8 mouse cellular contexts compared by ENCODE assay signal in genomic region chr12:84616977-84617630, GRCm38 (mm10). TPM values are rescaled to one million over a fixed set of nuclear protein-coding genes. Genes with fewer than 3 reads are reported as not detected.
DNase-seq lines count a peak whose midpoint lies in the region; ATAC-seq and TF ChIP-seq lines count a peak whose summit lies in the region.

Abcd4 (minus strand) TSS chr12:84617413.

- peak within 1 kb of the TSS; percentile 61 for H3K9ac ChIP-seq in hindbrain, postnatal 0 days (replicated peaks; ENCODE audit: low read length)

- 0 out of 2 replicates have a peak, but pooled peaks cover 3% of the 10 kb centered on the region for H3K4me1 ChIP-seq in hindbrain, postnatal 0 days (ENCODE audit: insufficient read depth, low read length)

- H3K9me3 ChIP-seq in hindbrain, postnatal 0 days (ENCODE audit: low read length), result no peaks in the 10 kb centered on the region

- ATAC-seq in common myeloid progenitor, adult 5-6 weeks (replicated peaks; ENCODE audit: low read depth, poor library complexity, severe bottlenecking), result peak; percentile 99
- peak; percentile 99 for ATAC-seq in hindbrain, postnatal 0 days
- peak; percentile 100 for ATAC-seq in megakaryocyte, adult 5-6 weeks (ENCODE audit: poor library complexity, severe bottlenecking)

- H3K4me2 ChIP-seq in hindbrain, postnatal 0 days (ENCODE audit: low read depth, low read length), result peak within 1 kb of the TSS; percentile 67

- no peaks in the 10 kb centered on the region for H3K27me3 ChIP-seq in hindbrain, postnatal 0 days (ENCODE audit: insufficient read depth, low read length)

- 0% methylated on average over 34 of the region's 34 CpGs for WGBS in hindbrain, postnatal 0 days

- peak; percentile 97 for DNase-seq in ZHBTc4 (ENCODE audit: low read depth, low spot score)
- peak; percentile 97 for DNase-seq in gastrocnemius, adult 2 months
- DNase-seq in hindbrain, postnatal 0 days (ENCODE audit: low spot score), result peak; percentile 94
- peak; percentile 87 to 91 for DNase-seq in left cerebral cortex, adult 2 months (ENCODE audit: extremely low spot score in 1 of 2, low spot score in 2 of 2)
- DNase-seq in right cerebral cortex, adult 2 months (ENCODE audit: low spot score in 2 of 2), result peak; percentile 92 to 95
- peak; percentile 95 for DNase-seq in urinary bladder, postnatal 14 days (ENCODE audit: low spot score)

- peak within 1 kb of the TSS; percentile 85 for H3K4me3 ChIP-seq in gastrocnemius, adult 2 months
- peak within 1 kb of the TSS; percentile 79 for H3K4me3 ChIP-seq in hindbrain, postnatal 0 days (ENCODE audit: low read length)
- peak within 1 kb of the TSS; percentile 85 for H3K4me3 ChIP-seq in left cerebral cortex, adult 2 months

- no peaks in the 10 kb centered on the region for H3K36me3 ChIP-seq in hindbrain, postnatal 0 days (ENCODE audit: insufficient read depth, low read length)

- peak within 1 kb of the TSS; percentile 93 for H3K27ac ChIP-seq in gastrocnemius, adult 2 months
- H3K27ac ChIP-seq in hindbrain, postnatal 0 days, result peak within 1 kb of the TSS; percentile 51; the same call in 1 of the 2 replicates
- H3K27ac ChIP-seq in left cerebral cortex, adult 2 months, result peak within 1 kb of the TSS; percentile 56

- peak; percentile 78 for TF ChIP-seq CTCF in gastrocnemius, adult 2 months (IDR thresholded peaks at IDR 0.05)
- peak; percentile 67 for TF ChIP-seq CTCF in hindbrain, postnatal 0 days (IDR thresholded peaks at IDR 0.05; ENCODE audit: low read depth)
- peak; percentile 75 for TF ChIP-seq CTCF in left cerebral cortex, adult 2 months (IDR thresholded peaks at IDR 0.05)

- intact Hi-C loops in gastrocnemius, adult 2 months (cut with DNase I), result no loop called here
- intact Hi-C loops in left cerebral cortex, adult 2 months (cut with DNase I), result loop anchor here (1.0 kb wide), 1 partner anchor 379 kb away; the partner anchor contains the start of gene Ylpm1

RNA-seq across cellular contexts. Expression of gene Abcd4, which starts in this region (rescaled TPM):
- 1.9 and 4.1 TPM in 2 replicates for total RNA-seq in common myeloid progenitor, adult 5-6 weeks (2017)
- 1 to 10 TPM; 4.0 to 5.3 TPM for total RNA-seq in gastrocnemius, adult 2 months (2021)
- total RNA-seq in hindbrain, postnatal 0 days (2014; rRNA removed), result 7.5 and 12.3 TPM in 2 replicates
- 9.2 and 10.9 TPM in 2 replicates for polyA plus RNA-seq in hindbrain, postnatal 0 days (2015; fragmentation: Nextera tagmentation; extraction: Ambion mirVana)
- total RNA-seq in left cerebral cortex, adult 2 months (2021), result 10 to 100 TPM; 10.2 to 11.4 TPM
- total RNA-seq in megakaryocyte, adult 5-6 weeks (2015), result 3.1 and 4.7 TPM in 2 replicates
- 4.5 TPM in 2 replicates for total RNA-seq in megakaryocyte, adult 5-6 weeks (2017)

Comparison
In these comparisons a context has a peak if more than half of its experiments do, and no peak if none do; other contexts are left out.
1. Peak in every context shown above with its lines: DNase-seq, ATAC-seq, H3K4me3 ChIP-seq and H3K27ac ChIP-seq.